Mouse (Mus musculus) olfactory bulb, adult 2 months (tissue): ENCODE data around the gene Pde10a. TPM values are rescaled to one million over a fixed set of nuclear protein-coding genes. Genes with fewer than 3 reads are reported as not detected.

Experiments used
- H3K27ac ChIP-seq: fragments of 200-500 bp; 2 replicates; pipeline ENCODE4 v1.5.1; 2012; ENCODE audit warnings: low read depth, low read length; ENCODE audit not compliant: insufficient read depth
- H3K4me1 ChIP-seq: fragments of 200-500 bp; 2 replicates; pipeline ENCODE4 v1.6.1; 2012; ENCODE audit warnings: low read length; ENCODE audit not compliant: control insufficient read depth, insufficient read depth
- H3K4me3 ChIP-seq: fragments of 200-500 bp; 2 replicates; pipeline ENCODE4 v1.5.1; 2012; ENCODE audit warnings: mild to moderate bottlenecking, low read depth, low read length, moderate library complexity; ENCODE audit not compliant: insufficient read depth
- CTCF ChIP-seq: fragments of 200-500 bp; IDR thresholded peaks from 2 replicates; pipeline ENCODE4 v1.5.1; 2012; ENCODE audit warnings: low read depth, mild to moderate bottlenecking, low read length, moderate library complexity; ENCODE audit not compliant: insufficient read depth
- POLR2A ChIP-seq: fragments of 200-500 bp; IDR thresholded peaks from 2 replicates; pipeline ENCODE4 v1.6.1; 2012; ENCODE audit warnings: mild to moderate bottlenecking, low read depth, low read length, moderate library complexity; ENCODE audit not compliant: insufficient read depth
- WGBS: fragments of 180-500 bp; shearing (Covaris S2); methylation state at CpG from one replicate; pipeline ENCODE4 v1.1.7; 2018; 5-methylcytosine and 5-hydroxymethylcytosine counted together
- polyA plus RNA-seq: library from polyadenylated mRNA; stranded (reverse); fragments of >200 nt; gene quantifications from 2 replicates; pipeline ENCODE4 v1.2.4, GENCODE M21; 2012; ENCODE audit warnings: low replicate concordance; ENCODE audit not compliant: missing spikeins, insufficient read depth, insufficient read length

Gene Pde10a
- polyA plus RNA-seq, 1 experiment: not detected

DNA sequence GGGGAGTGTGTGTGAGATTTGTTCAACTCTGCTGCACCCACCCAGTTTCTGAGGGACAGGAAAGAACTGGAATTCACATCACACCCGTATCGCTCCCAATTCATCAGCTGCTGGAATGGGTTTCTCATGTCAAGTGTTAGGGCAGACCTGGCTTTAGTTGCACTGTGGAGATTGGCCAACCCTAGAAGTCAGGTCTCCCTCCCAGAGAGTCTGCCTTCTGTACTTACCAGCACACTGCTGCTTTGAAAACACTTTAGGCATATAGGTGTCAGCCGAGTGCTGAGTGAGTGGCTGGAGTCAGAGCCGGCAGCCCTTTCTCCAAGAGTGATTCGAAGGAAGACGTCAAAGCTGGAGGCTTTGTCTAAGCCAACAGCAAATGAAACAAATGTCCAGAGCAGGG, 31.1 kb downstream of the Pde10a start:
- 80% methylated on average over 6 of the region's 6 CpGs for WGBS
- H3K4me3 ChIP-seq: no peak overlapping the region
- H3K4me1 ChIP-seq: no peaks in the 10 kb centered on the region
- no peak overlapping the region for H3K27ac ChIP-seq
- TF ChIP-seq CTCF (no peak), POLR2A (no peak)

GRCm38 (mm10) chr17:8557926-8558325, 32.8 kb downstream of the Pde10a start:
- Histone ChIP-seq H3K4me3 (no peak overlapping the region), H3K4me1 (peaks cover 5% of the 10 kb centered on the region; the same call in 1 of the 2 replicates), H3K27ac (no peak overlapping the region)
- WGBS: 87% methylated on average over 8 of the region's 8 CpGs
- TF ChIP-seq POLR2A: no peak
- no peak for TF ChIP-seq CTCF

DNA sequence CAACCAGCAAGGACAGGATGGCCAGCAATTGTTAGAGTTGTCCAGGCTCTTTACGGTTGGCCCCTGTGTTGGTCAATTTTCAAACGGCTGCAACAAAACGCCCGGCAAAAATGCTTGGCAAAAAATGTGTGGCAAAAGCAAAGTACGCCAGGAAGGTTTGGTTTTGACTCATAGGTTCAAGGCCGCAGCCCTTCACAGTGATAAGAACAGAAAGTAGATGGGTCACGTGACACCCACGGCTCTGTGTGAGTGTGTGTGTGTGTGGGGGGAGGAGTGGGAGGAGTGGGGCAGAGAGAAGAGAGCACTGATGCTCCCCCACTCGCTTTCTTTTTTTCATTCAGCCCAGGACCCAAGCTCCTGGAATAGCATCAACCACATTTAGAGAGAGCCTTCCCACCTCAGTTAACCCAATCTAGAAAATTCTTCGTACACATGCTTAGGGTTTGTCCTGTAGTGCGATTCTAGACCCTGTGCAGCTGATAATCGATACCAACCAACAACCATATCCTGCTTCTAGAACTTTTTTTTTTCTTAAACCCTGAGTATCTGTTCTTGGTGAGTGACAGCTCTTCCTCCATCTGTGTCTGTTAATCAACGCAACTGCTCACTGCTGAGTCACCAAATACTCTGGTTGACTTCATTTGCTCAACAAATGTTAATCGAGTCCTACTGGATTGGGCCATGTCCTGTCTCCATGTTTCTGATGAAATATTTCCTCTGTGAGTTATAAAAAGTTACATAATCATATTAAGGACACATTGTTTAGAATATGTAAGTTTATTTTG, 37.1 kb downstream of the Pde10a start:
- no peak overlapping the region for H3K27ac ChIP-seq
- H3K4me3 ChIP-seq: no peak overlapping the region
- 75% methylated on average over 14 of the region's 14 CpGs for WGBS
- TF ChIP-seq CTCF (no peak), POLR2A (no peak)
- peaks cover 8% of the 10 kb centered on the region for H3K4me1 ChIP-seq

DNA sequence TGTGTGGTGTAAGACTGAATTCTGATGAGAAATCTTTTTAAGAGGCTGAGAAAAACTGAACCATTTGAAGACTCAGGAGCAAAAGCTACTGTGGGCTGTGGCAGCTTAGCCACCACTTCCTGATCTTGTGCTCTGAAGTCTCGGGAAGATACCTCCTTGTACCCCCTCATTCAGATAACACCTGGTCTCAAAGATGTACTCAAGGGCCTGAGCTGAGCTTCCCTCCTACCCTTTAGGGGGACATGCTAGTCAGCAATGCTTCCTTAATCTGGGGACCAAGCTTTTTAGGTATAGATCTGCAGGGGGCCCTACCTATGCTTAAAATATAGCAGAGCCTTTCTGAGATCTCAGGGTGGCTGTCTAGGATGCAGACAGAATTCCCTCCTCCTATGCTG, 37.7 kb downstream of the Pde10a start:
- H3K27ac ChIP-seq: no peak overlapping the region
- WGBS: 69% methylated on average over 1 of the region's 1 CpGs
- no peak for TF ChIP-seq POLR2A
- no peak for TF ChIP-seq CTCF
- no peak overlapping the region for H3K4me3 ChIP-seq
- H3K4me1 ChIP-seq: peaks cover 8% of the 10 kb centered on the region

GRCm38 (mm10) chr17:8566850-8567249, 41.7 kb downstream of the Pde10a start, which contains the start of gene Gm17087:
Gene Gm17087, minus strand, starts transcription at chr17:8566950.
- peaks cover 7% of the 10 kb centered on the region for H3K4me1 ChIP-seq
- TF ChIP-seq POLR2A (no peak), CTCF (no peak)
- no peak within 1 kb of the TSS for H3K27ac ChIP-seq
- 90% methylated on average over 6 of the region's 6 CpGs for WGBS
- no peak within 1 kb of the TSS for H3K4me3 ChIP-seq

GRCm38 (mm10) chr17:8573542-8574260, 48.5 kb downstream of the Pde10a start:
- Histone ChIP-seq H3K4me3 (no peak overlapping the region), H3K27ac (no peak overlapping the region), H3K4me1 (no peaks in the 10 kb centered on the region; the same call in 1 of the 2 replicates)
- 87% methylated on average over 8 of the region's 8 CpGs for WGBS
- TF ChIP-seq CTCF (no peak), POLR2A (no peak)

DNA sequence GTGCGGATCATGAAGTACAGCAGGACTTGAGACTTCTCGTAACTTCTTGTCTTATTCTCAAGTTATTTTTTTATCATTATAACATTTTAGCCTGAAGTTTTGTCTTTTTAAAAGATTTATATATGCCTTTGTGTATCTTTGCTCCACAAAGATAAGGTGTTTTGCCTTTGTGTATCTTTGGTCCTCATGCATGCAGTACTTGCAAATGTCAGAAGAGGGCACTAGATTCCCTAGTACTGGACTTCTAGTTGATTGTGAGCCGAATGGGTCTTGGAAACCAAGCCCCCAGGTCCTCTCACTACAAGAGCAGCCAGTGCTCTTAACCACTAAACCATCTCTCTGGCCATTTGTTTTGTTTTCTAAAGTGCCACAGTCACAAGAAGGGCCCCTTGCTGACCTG, 55.2 kb downstream of the Pde10a start:
- Histone ChIP-seq H3K27ac (no peak overlapping the region), H3K4me1 (peaks cover 7% of the 10 kb centered on the region), H3K4me3 (no peak overlapping the region)
- TF ChIP-seq CTCF: no peak
- no peak for TF ChIP-seq POLR2A
- 71% methylated on average over 3 of the region's 3 CpGs for WGBS

DNA sequence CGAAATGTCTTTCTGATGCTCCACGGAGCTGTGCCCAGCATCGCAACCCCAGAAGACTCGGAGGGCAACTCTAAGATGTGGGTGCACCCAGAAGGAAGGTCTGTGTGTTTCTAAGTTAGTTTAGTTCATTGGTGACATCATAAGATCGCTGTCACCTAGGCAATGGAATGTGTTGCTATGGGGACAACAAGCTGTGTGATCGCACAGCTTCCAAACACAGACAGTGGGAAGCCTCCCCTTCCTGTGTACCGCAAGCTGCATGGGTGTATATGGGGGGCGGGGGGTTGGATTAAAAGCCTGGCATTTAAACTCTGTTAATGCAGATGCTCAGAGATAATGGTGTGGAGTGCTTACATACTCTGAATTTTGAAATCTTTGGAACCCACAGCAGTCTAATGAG, 56.4 kb downstream of the Pde10a start:
- H3K4me1 ChIP-seq: peaks cover 7% of the 10 kb centered on the region
- no peak for TF ChIP-seq POLR2A
- no peak for TF ChIP-seq CTCF
- H3K27ac ChIP-seq: no peak overlapping the region
- WGBS: 33% methylated on average over 8 of the region's 8 CpGs
- no peak overlapping the region for H3K4me3 ChIP-seq

GRCm38 (mm10) chr17:8592427-8593277, 67.5 kb downstream of the Pde10a start:
- Histone ChIP-seq H3K4me1 (peaks cover 5% of the 10 kb centered on the region), H3K4me3 (peak overlapping the region; percentile 1; the same call in 1 of the 2 replicates), H3K27ac (no peak overlapping the region)
- 14% methylated on average over 22 of the region's 22 CpGs for whole genome bisulfite sequencing
- TF ChIP-seq CTCF (peak; percentile 81), POLR2A (no peak)
